Mouse (Mus musculus): Measurements from ENCODE around the gene Syt7.

GRCm38 (mm10) chr19:10395174-10395573 lies 6.3 kb downstream of the Syt7 start:
- TF ChIP-seq POLR2A (IDR thresholded peaks at IDR 0.05; ENCODE audit: extremely low read depth, insufficient read depth, low read length) (no peak), CTCF (IDR thresholded peaks at IDR 0.05; ENCODE audit: low read depth, low read length) (peak; percentile 38)
